Mouse (Mus musculus): ENCODE measurements around the gene Ifit1bl2.

GRCm38 (mm10) chr19:34605472-34605871, 35.1 kb downstream of the Ifit1bl2 start:
- no peak for TF ChIP-seq POLR2A (IDR thresholded peaks at IDR 0.05; ENCODE audit: control insufficient read depth, extremely low read depth, insufficient read depth, low read length, poor library complexity)
- TF ChIP-seq CTCF (IDR thresholded peaks at IDR 0.05; ENCODE audit: borderline replicate concordance, control insufficient read depth, extremely low read depth, insufficient read depth, low read length, poor library complexity), result no peak
